Mouse (Mus musculus): ENCODE results near the gene Btbd35f30. TPM values are rescaled to one million over a fixed set of nuclear protein-coding genes. Genes with fewer than 3 reads are reported as not detected.

The Btbd35f30 gene
- not detected for polyA plus RNA-seq (2017; shearing (Covaris generic))

GRCm38 (mm10) chrX:32894325-32894724 is at the start of gene Btbd35f30:
Gene Btbd35f30, plus strand, starts transcription at chrX:32894625.

GRCm38 (mm10) chrX:32941468-32941867 is 47.0 kb downstream of the Btbd35f30 start, which contains the start of gene Gm21789:
Gene Gm21789, plus strand, starts transcription at chrX:32941768.

Other genes with a start within 250 kb of the Btbd35f30 start
- gene Gm5926, start 243.9 kb upstream of the Btbd35f30 start, polyA plus RNA-seq (2017; shearing (Covaris generic)): not detected
- not detected for gene Btbd35f21, start 168.5 kb upstream of the Btbd35f30 start, polyA plus RNA-seq (2017; shearing (Covaris generic))
- not detected for gene Gm21789, start 47.1 kb downstream of the Btbd35f30 start, polyA plus RNA-seq (2017; shearing (Covaris generic))
- gene Btbd35f5, start 79.3 kb downstream of the Btbd35f30 start, polyA plus RNA-seq (2017; shearing (Covaris generic)): not detected